Mouse (Mus musculus) spleen, embryonic (tissue): Measurements from ENCODE around the gene Tnfaip1.

Experiments
- CTCF ChIA-PET: fragments of 350-600 bp; sonication (Branson Sonifier 250); formaldehyde crosslinking; loops from one replicate; lab custom pipeline; 2022; lab: Charles Lee

Tnfaip1 gene

GRCm38 (mm10) chr11:78502909-78503650 is 33.1 kb downstream of the Tnfaip1 start, which contains the start of gene Sebox:
TSS of gene Sebox (plus strand) at chr11:78503447.
- CTCF ChIA-PET = no interaction called here

- CTCF ChIA-PET = no interaction called here
Observed at GRCm38 (mm10) chr11:78501529-78501928, 34.6 kb downstream of the Tnfaip1 start.

DNA sequence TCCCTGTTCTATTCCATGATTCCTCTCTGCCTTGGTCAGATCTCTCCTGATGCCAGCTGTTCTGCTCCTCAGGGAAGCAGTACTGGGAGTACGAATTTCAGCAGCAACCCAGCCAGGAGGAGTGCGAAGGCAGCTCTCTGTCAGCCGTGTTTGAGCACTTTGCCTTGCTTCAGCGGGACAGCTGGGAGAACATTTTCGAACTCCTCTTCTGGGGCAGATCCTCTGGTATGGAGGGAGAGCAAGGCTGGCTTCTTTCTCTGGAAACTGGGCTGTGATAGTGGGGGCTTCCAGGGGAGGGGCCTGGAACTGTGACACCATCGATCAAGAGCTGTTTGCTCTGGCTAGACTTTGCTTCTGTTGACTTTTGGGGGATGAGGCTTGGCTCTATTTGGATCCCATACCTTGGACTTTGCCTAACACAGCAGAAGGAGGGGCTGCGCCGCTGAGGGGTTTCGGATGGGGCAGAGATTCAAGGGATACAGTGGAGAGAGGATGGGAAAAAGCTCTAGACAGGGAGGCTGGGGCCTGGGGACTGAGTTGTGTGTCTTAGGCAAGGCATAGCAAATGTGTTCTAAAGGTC is 35.4 kb downstream of the Tnfaip1 start:
- CTCF ChIA-PET = no interaction called here

DNA sequence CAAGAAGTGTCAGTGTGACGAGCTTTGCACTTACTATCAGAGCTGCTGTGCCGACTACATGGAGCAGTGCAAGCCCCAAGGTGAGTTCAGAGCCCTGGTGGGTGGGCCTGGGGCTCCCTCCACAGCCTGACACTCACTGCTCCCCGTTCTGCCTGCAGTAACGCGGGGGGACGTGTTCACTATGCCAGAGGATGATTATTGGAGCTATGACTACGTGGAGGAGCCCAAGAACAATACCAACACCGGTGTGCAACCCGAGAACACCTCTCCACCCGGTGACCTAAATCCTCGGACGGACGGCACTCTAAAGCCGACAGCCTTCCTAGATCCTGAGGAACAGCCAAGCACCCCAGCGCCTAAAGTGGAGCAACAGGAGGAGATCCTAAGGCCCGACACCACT is 36.6 kb downstream of the Tnfaip1 start:
- CTCF ChIA-PET = no interaction called here

GRCm38 (mm10) chr11:78499004-78499403 is 37.1 kb downstream of the Tnfaip1 start, which contains the start of gene Vtn:
TSS of gene Vtn (plus strand) at chr11:78499091.
- CTCF ChIA-PET = no interaction called here

DNA sequence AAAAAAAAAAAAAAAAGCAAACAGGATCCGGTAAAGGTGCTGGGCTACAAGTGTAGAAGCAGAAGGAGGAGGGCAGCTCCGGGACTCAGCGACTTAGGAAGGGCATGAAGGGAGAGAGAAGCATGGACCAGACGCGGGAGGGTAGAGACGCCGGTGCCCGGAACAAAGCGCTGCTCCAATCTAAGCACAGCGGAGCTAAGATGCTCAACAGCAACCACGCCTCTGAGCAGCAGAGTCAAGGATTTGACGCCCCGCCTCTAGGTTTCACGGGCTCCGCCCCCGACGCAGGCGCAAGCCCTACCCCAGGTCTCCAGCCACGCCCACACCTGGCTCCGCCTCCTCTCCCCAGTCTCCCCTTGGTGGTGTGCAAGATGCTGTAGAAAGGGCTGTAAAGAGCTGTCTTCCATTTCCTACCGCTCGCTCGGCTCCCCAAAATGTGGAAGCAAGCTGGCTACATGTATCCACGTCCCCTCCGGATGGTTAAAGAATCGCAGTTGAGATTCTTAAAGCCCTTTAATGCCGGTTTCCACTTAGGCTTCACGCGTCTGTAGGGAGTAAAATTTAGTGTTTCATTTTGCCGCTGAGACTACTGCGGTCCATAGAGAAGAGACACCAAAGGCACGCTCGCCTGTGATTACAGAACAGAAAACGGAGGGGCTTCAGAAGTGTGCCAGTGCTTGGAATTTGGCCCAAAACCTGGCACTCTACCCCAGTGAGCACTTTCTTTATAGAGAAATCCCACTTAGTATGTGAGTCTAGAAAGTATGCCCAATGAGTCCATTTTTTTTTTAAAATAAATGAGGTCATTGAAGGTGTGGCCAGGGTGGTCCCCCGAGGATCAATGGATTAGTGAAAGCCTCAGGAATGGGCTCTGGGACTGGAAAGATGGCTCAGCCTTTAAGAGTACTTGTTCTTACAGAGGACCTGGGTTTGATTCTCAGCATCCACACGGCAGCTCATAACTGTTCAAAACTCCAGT is 38.3 kb downstream of the Tnfaip1 start, which contains the start of gene Sarm1:
Gene Sarm1, minus strand, starts transcription at position 211 of the 979 bp plus-strand sequence.
- CTCF ChIA-PET = interaction anchor here (0.6 to 1.6 kb wide), 2 partner anchors 9 to 38 kb away, joined by 3 to 6 read pairs; no protein-coding TSS in a partner anchor

- CTCF ChIA-PET = interaction anchor here (1.6 kb wide), 1 partner anchor 38 kb away, joined by 6 read pairs; no protein-coding TSS in a partner anchor
Observed at GRCm38 (mm10) chr11:78497071-78497541, 39.0 kb downstream of the Tnfaip1 start.

GRCm38 (mm10) chr11:78495904-78496303 is 40.2 kb downstream of the Tnfaip1 start:
- CTCF ChIA-PET = interaction anchor here (1.6 kb wide), 1 partner anchor 40 kb away, joined by 6 read pairs; no protein-coding TSS in a partner anchor

DNA sequence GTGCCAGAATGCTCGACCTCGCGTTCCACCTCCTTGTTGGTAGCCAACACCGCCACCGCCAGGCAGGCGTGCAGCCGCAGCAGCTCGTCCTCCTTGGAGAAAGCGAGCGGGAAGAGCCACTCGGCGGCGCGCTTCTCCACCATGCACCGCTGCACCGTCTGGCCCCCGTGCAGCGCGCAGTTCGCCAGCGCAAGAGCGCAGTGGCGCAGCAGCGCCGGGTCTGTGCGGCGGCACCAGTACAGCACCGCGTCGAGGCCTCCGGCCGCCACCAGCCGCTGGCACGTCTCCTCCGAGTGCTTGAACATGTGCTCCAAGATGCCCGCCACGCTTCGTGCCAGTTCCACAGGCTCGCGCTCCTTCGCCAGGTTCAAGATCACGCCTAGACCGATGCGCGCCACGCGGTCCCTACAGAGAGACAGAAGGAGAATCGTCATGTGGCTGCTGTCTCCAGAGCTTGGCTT is 45.3 kb downstream of the Tnfaip1 start:
- CTCF ChIA-PET = no interaction called here

- CTCF ChIA-PET = no interaction called here
Observed at GRCm38 (mm10) chr11:78488168-78488567, 48.0 kb downstream of the Tnfaip1 start.

DNA sequence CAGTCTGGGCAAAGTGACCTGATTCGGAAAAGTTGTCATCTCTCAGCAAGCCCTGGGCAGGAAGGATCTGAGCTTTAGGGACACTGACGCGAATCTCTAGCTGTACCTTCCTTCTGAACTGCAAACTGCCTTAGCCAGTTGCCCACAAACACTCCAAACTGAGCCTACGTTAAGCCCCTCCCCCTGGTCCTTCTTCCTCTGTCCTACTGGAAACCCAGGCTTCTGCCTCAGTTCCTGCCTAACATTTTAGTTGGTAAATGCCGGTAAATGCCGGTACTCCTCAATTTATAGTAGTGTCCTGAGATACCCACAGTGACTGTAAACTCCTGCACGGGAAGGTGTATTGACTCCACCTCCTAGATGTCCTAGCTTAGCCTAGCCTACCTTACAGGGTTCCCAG is 52.5 kb downstream of the Tnfaip1 start:
- CTCF ChIA-PET = no interaction called here

DNA sequence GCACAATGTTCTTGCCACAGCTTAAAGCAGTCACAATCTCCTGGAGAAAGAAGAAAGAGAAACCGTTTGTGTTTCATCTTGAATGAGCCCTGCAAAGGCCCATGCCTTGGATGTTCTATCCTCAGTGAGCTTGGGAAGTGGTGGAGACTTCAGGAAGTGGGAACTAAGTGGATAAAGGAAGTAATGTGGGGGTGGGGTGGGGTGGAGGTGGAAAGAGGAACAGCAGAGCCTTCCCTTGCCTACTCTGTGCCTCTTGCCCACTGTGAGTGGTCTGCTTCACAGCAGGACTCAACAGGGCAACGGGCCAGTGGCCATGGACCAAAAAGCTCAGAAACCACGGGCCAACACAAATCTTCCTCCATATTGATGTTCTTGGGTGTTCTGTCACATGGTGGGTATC is 60.8 kb downstream of the Tnfaip1 start:
- CTCF ChIA-PET = interaction anchor here (0.6 kb wide), 1 partner anchor 1730 kb away, joined by 3 read pairs; no protein-coding TSS in a partner anchor
